In the genomic region with DNA sequence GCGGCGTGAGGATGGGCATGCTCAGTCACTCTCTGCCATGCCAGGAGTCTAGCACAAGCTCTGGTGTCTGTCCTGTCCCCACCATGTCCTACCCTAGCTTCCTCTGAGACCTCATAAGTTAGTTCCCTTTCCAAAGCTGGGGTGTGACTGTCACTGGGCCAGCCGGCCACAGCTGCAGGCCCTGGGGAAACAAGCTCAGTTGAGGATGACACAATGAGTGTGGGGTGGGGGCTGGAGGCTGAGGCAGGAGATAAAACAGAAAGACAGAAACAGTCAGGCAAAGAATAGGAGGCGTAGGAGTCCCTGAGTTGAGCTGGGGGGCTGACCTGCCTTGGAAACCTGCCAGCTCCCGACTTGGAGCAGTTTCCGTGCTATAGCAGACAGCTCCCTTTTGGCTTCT, we compare ENCODE assay signal across 9 mouse cellular contexts.
A peak's percentile ranks its signal among the peaks of the same experiment; 100 is the strongest.
DNase-seq lines count a peak whose midpoint lies in the region; ATAC-seq lines count a peak whose summit lies in the region.
"Had no signal": no experiment of that assay in that cellular context is flagged by ENCODE, and none has a peak within 500 bp of the region (broad histone marks: within the 10 kb centered on the region; RNA-seq: fewer than 3 reads in every experiment).

No protein-coding gene starts in this region.

- no peaks in the 10 kb centered on the region for H3K36me3 ChIP-seq in liver, embryonic 11.5 days (ENCODE audit: control insufficient read depth, insufficient read depth, low read length)
- no peaks in the 10 kb centered on the region for H3K36me3 ChIP-seq in limb, embryonic 10.5 days
- H3K36me3 ChIP-seq: liver, embryonic 13.5 days had no signal

- 61% methylated on average over 6 of the region's 6 CpGs for WGBS in liver, embryonic 11.5 days
- 85% methylated on average over 6 of the region's 6 CpGs for WGBS in limb, embryonic 10.5 days

- no peak overlapping the region for H3K9ac ChIP-seq in liver, embryonic 11.5 days (ENCODE audit: low read depth, low read length)
- H3K9ac ChIP-seq: liver, embryonic 13.5 days had no signal

- intact Hi-C loops in gastrocnemius, postnatal 14 days (cut with DNase I; ENCODE audit: low total_unique reads) = no loop called here

- no peak overlapping the region for H3K4me2 ChIP-seq in liver, embryonic 11.5 days
- H3K4me2 ChIP-seq: liver, embryonic 13.5 days had no signal

- no peaks in the 10 kb centered on the region for H3K9me3 ChIP-seq in liver, embryonic 11.5 days (ENCODE audit: control insufficient read depth, low read length)
- H3K9me3 ChIP-seq in limb, embryonic 10.5 days (replicated peaks) = no peaks in the 10 kb centered on the region
- H3K9me3 ChIP-seq: liver, embryonic 13.5 days had no signal

- H3K27me3 ChIP-seq in liver, embryonic 11.5 days (replicated peaks; ENCODE audit: control insufficient read depth, insufficient read depth, low read length) = no peaks in the 10 kb centered on the region
- H3K27me3 ChIP-seq in limb, embryonic 10.5 days (ENCODE audit: low read depth, poor library complexity, severe bottlenecking) = no peaks in the 10 kb centered on the region
- H3K27me3 ChIP-seq: liver, embryonic 13.5 days had no signal

- no peak overlapping the region for H3K4me3 ChIP-seq in liver, embryonic 11.5 days (ENCODE audit: low read depth, low read length)
- H3K4me3 ChIP-seq in limb, embryonic 10.5 days = no peak overlapping the region
- H3K4me3 ChIP-seq: erythroblast, embryonic 14.5 days; liver, embryonic 13.5 days had no signal

- DNase-seq in liver = peak; percentile 38
- no peak for DNase-seq in liver, embryonic 11.5 days (ENCODE audit: low spot score)
- peak; percentile 42 for DNase-seq in gastrocnemius, postnatal 14 days
- DNase-seq in layer of hippocampus, adult 8-10 months (ENCODE audit: low spot score in 2 of 2) = peak; percentile 22 to 56
- peak; percentile 26 to 32 for DNase-seq in right cerebral cortex, adult 2 months (ENCODE audit: low spot score in 2 of 2)
- DNase-seq in limb, embryonic 10.5 days (ENCODE audit: low spot score) = no peak
- no peak for DNase-seq in urinary bladder, adult 2 months (ENCODE audit: low spot score)
- DNase-seq: liver, embryonic 13.5 days had no signal

- peaks cover 4% of the 10 kb centered on the region; the same call in 1 of the 2 replicates for H3K4me1 ChIP-seq in liver, embryonic 11.5 days (replicated peaks; ENCODE audit: control insufficient read depth, insufficient read depth, low read length)
- peaks cover 13% of the 10 kb centered on the region for H3K4me1 ChIP-seq in limb, embryonic 10.5 days

- no peak overlapping the region for H3K27ac ChIP-seq in liver, embryonic 11.5 days (ENCODE audit: low read depth, low read length)
- H3K27ac ChIP-seq in limb, embryonic 10.5 days = no peak overlapping the region
- H3K27ac ChIP-seq: liver, embryonic 13.5 days had no signal

- ATAC-seq in liver, embryonic 11.5 days (replicated peaks; ENCODE audit: low FRiP score) = no peak

Comparison
In these comparisons a context has a peak if more than half of its experiments do, and no peak if none do; other contexts are left out.
1. DNase-seq: peak in liver (single experiment), gastrocnemius, postnatal 14 days (single experiment), layer of hippocampus, adult 8-10 months (2 of 2) and right cerebral cortex, adult 2 months (2 of 2); none in liver, embryonic 11.5 days (single experiment), limb, embryonic 10.5 days (single experiment) and urinary bladder, adult 2 months (single experiment).